Mouse (Mus musculus): ENCODE measurements around the gene Ier5.

DNA sequence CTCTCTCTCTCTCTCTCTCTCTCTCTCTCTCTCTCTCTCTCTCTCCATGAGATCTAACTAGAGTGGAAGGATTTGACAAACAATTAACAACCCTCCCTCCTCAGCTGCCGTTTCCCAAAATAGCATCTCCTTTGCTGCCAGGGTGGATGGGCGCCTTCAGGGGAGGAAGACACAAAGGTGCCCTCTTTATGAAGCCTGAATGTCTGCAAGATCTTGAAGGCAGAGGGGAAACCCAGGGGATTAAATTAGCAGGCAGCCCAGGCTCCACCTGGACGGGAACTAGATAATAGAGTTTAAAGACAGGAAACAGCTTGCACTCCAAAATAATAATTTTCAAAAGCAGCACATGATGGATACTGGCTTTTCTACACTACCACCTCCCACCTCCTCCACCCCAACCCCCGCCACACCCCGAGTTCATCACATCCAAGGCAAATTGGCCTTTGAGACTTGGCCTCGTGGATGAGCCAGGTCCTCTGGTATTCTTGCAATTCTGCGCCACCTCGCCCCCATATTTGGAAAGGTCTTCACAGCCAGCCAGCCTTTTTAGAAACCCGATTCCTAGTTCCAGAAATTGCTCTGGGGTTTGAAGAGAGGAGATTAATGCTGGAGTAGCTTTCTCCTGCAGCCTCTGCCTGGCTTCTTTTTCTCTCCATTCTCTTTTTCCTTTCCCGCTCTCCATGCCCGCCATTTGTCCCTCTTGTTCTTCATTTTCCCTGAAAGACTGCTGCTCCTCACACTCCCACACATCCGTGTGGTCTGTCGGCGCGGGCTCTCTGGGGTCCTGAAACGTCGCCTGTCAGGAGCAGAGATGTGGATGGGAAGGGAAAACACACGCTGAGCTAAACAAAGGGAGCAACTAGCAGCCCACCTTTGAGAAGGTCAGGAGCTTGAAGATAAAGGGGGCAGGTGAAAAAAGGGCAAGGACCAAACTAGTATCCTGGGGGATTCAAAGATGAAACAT, 10.2 kb upstream of the Ier5 start:
- TF ChIP-seq POLR2A (IDR thresholded peaks at IDR 0.05; ENCODE audit: low read depth, low read length), result no peak
- TF ChIP-seq CTCF (conservative IDR thresholded peaks at IDR 0.05; ENCODE audit: insufficient read depth, insufficient read length, low read depth, low read length), result no peak
